Mouse (Mus musculus): ENCODE data around the gene Tmem116.
"Not testable (repeated sequence)": the region's sequence is repeated elsewhere in the genome, so short reads cannot be mapped to it uniquely, and the experiment has no call there.

The Tmem116 gene

DNA sequence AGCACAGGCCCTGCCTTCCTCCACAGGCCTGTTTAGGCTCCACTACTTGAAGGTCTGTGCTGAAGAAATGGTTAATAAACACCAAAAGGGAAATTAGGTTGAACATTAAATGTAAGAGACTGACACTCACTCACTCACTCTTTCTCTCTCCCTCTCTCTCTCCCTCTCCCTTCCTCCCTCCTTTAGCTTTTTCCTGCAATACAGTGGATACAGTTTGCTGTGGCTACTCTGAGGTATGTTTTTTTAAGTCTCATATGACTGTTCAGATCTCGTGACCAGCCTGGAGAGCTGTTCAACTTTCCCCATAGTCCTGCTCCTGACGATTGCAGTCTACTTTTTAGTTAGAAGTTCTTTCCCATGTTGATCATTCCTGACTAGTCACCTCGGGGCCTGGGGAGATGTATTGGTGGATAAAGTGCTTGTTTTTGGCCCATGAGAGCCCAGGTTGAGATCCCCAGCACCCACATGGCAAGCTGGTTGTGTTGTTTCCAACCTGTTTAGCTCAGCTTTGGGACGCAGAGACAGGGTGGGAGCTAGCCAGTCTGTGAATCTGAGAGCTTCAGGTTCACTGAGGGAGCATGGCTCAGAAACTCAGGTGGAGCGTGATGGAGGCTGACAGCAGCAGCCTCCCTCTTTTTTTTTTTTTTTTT, 12.0 kb downstream of the Tmem116 start:
- DNase-seq, result no peak

DNA sequence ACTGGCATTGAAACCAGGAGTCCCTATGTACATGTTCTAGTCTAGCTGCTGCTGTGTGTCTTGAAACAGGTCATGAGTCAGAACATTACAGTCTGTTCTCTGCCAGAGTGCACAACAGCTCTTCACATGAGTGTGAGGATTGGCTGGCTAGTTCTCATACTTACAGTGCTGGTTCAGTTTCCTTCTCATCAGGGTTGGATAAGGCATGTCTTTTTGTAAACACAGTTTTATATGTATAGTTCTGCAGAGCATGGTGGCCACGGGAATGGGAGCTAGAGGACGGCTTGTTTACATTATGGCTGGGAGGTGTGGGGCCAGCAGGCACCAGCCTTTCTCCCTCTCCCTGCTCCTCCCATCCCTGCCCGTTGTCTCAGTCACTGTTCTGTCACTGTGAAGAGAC, 17.9 kb downstream of the Tmem116 start:
- no peak for DNase-seq

DNA sequence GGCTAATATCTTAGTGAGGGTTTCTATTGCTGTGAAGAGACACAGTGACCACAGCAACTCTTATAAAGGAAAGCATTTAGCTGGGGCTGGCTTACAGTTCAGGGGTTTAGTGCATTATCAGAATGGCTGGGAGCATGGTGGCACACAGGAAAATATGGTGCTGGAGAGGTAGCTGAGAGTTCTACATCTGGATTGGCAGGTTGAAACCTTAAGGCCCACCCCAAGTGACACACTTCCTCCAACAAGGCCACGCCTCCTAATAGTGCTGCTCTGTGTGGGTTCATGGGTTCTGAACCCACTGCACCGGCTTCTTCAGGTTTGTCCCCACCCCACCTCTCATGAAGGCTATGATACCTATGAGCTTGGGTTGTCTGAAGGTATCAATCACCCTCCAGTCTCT, 20.7 kb downstream of the Tmem116 start:
- DNase-seq, result no peak

DNA sequence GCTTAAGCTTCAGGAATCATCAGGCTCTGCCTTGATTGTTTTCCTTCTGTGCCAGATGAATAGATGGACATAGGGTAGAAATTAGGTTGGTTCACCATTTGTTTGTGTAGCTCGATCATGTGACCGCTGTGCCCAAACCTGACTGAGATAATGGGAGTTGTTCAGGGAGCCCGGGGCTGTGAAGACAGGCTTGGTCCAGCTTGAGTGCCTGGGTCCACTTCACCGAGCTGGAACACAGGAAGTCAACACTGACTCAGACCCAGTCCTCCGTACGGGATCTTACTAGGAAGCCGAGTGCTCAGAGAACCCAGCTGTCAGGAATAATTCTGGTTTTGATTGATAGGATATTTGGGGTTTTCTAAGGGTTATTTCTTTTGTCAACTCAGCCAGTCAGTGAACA, 22.9 kb downstream of the Tmem116 start:
- DNase-seq, result no peak

DNA sequence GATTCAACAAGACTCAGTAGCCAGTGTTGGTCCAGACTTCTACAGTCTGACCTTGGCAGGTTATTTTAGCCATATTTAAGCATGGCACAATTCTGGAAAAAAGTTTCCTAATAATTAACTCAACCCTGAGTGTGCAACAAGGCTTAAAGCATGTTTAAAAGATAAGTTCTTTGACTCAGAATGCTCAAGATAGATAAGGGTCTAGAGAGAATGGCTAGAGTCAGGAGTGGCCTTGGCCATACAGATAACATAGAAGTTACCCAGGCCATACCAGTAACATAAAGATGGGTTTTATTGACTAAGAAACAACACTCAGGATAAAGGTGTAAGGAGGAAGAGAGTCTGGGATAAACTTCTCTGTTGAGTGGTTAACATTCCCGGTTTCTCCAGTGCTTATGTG, 24.3 kb downstream of the Tmem116 start:
- DNase-seq, result no peak

DNA sequence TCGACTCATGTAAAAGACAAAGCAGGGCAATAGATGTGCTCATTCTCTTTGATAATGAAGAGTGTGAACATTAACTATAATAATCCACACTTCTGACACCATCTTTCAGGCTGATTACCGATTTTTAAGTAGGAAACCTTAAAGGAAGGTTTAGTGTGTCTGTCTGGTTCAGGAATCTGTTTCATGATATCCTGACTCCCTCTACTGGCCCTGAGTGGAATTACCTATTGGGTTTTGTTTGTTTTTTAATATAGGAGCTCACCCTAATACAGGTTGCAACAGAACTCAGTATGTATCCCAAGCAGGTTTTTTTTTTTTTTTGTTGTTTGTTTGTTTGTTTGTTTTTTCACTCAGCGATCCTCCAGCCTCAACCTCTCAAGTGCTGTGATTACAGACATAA, 26.0 kb downstream of the Tmem116 start:
- no peak for DNase-seq

DNA sequence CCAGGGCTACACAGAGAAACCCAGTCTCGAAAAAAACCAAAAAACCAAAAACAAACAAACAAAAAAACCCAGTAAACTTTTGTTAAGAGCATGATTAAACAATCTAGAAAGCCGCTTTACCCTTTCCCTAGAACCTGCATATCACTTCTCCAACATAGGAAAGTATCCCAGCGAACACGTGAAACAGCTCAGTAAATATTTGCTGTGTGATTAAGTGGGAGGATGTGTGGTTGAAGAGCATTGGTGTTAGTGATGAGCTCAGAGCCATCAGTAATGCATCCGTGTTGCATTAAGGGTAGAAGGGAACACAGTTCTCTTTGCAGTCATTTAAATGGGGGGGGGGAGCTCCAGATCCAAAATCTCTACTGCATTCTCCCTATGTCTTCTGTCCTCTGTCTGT, 33.1 kb downstream of the Tmem116 start:
- no peak for DNase-seq

DNA sequence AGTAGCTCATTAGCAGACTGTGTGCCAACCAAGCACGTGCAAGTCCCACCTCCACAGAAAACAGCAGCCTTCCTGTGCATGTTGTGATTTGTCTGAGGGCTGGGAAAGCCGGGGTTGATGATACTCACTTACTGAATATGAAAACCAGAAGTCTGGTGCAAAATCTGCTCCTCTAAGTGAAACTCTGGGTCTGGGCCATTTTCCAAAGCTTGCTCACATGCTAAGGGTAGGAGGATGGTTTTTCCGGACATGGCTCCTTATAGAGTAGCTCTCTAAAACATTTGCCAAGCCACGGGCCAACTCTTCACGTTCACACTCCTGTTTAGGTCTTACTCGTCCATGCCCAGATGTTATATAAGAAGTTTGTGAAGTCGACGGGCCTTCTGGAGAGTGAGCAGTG, 41.6 kb downstream of the Tmem116 start:
- DNase-seq, result peak; percentile 74

DNA sequence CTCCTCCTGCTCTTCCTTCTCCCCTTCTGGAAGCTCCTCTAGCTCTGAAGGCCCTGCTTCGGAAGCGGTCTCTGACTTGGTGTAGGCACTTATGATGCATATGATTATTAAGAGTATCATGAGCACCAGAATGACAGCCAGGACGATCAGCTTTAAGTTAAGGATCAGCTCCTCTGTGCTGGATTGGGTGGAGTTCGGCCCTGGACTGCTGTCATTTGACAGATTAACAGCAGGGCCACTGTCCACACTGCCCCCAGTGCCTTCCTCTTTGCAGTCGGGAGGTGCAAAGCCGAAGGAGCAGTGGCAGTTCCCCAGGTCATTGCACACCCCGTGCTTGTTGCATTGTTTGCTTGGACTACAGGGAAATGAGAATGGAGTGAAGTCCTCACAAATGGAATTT, 49.0 kb downstream of the Tmem116 start:
- no peak for DNase-seq

DNA sequence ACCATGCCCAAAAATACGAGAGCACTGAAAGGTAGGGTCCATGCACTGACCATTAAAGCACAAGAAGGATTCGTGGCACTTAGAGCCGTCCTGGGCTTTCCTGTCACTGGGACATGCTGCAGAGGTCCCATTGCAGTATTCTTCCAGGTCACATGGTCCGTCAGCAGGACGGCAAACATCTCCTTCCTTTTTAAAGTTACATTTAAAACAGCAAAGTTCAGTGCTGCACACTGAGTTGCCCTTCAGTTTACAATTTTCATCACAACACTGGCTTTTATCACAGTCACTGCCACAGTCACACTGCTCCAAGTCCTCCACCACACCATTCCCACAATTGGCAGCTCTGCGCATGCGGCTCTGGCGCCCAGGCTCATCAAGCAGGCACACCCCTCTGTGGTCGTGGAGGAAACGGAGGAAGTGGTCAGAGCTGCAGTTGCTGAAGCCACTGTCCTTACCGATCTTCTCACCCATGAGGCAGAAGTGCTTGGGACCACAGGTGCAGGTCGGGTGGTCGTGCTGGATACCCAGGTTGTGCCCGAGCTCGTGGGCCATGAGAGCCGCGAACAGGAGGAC, 49.8 kb downstream of the Tmem116 start:
- not testable (repeated sequence) for DNase-seq

DNA sequence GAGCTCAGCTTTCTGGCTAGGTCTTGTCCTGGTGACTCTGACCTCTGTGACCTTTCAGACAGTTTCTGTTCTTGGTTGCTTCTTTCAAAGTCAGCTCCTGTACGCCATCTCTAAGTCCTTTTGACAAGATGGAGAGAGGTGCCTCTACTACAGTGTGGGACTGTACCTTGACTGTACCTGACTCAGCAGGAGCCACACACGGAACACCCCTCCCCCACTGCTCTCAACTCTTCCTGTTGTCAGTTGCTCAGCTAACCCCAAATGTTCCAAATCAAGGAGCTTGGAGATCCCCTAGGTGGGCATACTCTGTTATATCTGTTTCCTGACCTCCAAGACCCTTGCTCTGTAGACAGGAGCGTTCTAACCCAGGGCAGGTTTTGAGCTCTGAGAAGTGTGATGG, 51.5 kb downstream of the Tmem116 start, which contains the start of gene Adam1b:
Gene Adam1b, minus strand, starts transcription at position 205 of the 400 bp plus-strand sequence.
- DNase-seq, result no peak

DNA sequence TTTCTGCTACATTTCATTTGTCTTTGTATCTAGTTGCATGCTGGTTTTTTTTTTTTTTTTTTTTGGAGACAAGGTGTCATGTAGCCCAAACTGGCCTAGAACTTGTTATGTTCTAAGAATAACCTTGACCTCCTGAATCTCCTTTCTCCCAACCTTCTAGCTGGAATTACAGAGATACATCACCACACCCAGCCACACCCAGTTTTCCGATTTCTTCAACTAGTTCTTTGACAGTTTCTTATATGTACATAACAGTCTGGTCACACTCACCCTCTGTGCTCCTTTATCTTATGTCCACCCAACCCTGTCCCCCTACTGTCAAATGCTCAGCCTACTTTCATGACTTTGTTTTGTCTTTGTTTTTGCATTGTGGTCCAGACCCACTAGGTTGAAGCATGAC, 55.2 kb downstream of the Tmem116 start:
- no peak for DNase-seq

DNA sequence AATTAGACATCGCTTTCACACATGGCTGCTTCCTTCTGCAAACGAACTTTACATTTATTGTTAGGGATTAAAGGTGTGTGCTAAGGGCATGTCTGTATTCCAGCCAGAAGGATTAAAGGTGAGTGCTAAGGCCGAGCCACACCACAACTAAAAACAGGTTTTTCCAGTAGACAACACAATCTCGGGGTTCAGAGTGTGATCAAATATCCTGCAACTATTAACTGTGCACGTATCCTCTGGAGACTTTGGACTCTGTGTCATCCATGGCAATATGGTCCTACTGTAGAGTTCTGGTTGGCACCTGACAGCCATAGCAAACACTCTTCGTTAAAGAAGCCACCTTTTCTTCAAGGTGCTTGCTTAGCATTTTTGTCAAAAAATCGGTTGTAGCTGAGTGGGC, 58.3 kb downstream of the Tmem116 start:
- DNase-seq, result no peak

DNA sequence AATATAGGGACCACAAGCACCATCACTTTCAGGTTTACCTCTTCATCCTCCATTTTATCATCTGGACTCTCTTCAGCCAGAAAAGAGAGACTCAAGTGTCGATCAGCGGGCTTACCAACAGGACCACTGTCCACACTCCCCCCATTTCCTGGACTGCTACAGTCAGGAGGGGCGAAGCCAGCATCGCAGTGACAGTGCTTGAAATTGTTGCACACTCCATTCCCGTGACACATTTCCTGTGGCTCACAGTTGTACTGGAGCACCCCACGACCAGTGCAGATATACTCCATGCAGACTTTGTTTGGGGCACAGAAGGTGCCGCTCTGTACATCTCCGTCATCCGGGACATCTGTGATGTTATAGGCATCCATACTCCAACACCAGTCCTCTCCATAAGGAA, 67.3 kb downstream of the Tmem116 start:
- DNase-seq, result no peak

DNA sequence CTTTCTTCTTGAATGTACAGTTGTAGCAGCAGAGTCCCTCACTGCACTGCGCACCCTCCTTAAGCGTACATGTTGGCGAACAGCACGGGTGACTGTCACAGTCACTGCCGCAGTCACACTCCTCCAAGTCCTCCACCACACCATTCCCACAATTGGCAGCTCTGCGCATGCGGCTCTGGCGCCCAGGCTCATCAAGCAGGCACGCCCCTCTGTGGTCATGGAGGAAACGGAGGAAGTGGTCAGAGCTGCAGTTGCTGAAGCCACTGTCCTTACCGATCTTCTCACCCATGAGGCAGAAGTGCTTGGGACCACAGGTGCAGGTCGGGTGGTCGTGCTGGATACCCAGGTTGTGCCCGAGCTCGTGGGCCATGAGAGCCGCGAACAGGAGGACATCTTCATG, 68.1 kb downstream of the Tmem116 start:
- not testable (repeated sequence) for DNase-seq

DNA sequence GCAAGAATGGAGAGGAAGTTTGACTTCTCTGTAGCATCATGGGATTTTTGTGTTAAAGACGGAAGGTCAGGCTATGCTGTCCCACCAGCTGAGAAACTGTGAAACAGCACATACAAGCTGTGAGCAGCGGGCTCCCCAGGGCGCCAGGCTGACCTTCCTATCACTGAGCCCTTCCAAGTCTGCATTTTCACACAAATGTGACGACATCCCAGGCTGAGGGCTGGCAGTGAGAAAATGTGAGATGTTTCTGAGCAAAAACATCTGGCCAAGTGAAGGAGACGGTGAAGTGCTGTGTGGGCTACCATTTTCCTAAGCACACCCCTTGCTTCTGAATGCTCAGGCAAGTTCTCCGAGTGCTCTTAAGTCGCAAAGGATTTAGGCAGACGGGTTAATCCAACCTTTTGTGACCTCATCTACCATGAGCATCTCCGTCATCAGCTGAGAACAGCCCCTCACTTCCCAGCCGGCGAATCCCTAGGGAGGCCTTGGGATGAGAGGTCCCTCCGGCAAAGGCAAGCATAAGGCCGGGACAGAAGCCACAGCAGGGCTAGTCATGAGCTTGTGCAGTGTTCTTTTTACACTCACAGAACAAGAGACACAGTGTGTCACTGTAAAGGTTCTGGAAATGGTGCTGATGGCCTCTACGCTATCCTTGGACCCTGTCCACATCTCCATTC, 74.2 kb downstream of the Tmem116 start:
- DNase-seq, result no peak

DNA sequence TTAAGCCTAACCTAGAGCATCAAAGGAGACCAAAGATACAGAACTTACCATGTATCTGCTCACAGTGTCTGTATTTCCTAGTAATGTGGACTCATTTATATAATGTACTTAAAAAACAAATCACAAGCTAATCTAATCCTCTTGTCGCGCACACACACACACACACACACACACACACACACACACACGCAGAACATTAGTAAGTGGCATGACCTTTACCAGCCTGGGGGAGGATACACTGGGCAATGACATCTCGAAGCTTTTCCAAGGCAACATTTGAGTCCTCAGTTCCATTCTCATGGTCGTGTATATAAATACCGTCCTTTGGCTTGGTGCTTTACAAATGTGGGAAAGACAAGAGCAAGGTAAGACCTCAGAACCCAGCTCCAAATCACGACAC, 74.8 kb downstream of the Tmem116 start:
- DNase-seq, result no peak

DNA sequence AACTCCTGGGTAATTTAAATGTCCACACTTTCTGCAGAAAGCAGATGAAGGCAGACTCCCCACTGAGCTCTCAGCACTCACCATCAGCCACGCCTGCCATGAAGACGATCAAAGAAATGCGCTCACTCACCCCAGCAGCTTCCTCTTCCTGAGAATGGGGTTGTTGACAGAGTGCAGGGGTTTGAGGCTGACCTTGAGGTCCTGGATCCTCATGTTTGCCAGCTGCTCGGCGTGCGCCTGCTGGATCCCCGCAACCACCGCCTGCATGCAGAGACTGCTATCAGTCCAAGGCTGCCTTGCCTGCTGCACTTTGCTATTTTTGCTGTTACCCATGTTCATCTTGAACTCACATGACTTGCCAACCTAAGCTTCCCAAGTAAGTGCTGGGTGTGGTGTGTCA, 75.3 kb downstream of the Tmem116 start:
- no peak for DNase-seq

DNA sequence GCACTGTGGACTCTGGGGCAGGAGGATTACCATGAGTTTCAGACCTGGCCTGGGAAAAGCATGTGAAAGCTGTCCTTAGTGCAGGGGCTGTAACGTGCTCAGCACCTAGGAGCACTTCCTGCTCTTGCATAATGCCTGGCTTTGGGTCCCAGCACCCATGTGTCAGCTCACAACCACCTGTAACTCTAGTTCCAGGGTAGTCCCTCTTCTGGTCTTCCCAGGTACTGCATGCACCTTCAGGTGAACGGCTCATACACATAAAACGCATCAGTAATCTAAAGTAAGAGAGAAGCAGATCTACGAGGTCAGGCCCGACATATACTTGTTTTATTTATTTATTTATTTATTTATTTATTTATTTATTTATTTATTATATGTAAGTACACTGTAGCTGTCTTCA, 82.8 kb downstream of the Tmem116 start:
- no peak for DNase-seq

DNA sequence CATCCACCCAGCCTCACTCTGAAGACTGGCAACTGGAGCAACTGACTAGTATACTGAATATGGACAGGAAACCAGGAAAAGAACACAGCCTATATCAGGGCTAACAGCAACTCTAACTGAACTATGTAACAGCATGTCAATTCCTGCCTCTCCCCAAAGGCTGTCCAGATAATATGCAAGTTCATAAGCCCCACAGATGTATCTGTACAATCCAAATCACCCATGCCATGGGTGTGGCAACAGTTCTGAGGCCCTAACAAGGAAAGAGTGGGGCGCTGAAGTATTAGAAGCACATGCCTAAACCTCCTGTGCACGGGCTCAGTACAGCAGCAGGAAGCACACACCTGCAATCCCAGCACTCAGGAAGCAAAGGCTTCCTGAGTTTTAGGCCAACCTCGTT, 83.4 kb downstream of the Tmem116 start:
- DNase-seq, result no peak

DNA sequence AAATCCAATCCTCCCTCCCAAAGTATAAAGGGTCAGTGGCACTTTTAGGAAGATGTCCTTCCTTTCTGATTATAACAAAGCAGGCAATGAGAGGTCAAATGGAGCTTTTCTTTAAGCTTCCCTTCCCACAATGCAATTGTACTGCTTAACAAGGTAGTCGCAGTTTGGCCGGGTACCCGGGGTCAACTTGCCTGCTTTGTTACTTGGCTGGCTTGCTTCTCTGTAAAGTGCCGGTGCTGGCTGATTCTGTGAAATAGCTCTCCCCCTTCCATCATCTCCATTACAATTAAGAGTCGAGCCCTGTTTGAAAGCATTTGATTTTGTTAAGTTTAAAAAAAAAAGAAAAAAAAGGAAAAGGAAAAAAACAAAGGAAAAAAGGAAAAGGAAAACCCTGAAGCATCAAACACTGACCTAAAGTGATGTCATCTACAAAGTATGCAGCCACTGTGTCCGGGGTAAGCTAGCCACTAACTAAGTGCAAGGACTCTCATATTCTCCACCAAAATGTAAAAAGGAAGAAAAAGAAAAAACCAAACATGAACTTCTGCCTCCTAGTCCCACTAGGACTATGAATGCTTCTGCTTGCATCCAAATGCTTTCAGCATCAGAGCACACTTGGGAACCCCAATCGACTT, 85.3 kb downstream of the Tmem116 start:
- DNase-seq, result no peak

DNA sequence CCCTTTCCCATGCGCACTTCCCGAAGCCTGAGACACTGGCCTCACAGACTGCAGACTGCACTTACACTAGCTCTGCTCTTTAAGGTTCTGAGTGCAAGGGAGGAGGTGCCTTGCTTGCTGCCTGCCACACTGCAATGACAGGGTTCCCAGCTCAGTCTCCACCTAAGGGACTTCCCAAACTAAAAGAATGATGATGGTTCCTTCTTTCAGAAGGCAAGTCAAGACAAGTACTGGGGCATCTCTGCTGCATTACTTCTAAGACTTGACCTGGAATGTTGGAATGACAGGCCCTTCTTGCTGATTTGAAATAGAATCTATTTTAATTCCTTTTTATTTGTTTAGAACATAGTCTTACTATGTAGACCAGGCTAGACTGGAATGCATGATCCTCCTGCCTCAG, 85.9 kb downstream of the Tmem116 start:
- no peak for DNase-seq

DNA sequence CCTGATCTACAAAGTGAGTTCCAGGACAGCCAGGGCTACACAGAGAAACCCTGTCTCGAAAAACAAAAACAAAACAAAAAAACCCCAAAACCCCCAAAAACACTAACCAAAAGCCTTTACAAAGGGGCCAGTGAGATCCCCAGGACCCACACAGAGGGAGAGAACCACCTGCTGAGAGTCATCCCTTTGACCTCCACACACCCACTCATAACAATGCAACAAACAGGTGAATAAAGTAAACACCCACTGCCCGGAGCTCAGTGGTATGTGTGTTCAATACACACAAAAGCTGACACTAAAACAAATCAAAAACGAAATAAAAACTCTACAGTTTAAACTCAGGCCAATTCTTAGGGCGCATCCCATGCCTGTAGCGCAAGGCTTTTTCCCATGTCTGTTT, 88.4 kb downstream of the Tmem116 start:
- no peak for DNase-seq

DNA sequence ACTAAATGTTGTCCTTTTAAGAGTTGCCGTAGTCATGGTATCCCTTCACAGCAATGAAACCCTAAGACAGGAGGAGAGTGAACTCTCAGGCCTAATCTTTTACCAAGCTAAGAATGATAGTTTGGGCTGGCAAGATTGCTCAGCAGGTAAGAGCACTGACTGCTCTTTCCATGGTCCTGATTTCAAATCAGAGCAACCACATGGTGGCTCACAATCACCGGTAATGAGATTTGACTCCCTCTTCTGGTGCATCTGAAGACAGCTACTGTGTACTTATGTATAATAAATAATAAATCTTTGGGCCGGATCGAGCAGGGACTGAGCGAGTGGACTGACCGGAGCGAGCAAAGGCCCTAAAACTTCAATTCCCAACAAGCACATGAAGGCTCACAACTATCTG, 89.5 kb downstream of the Tmem116 start:
- DNase-seq, result no peak

All from right cerebral cortex, postnatal 25 days (tissue).